In genomic region chr2:18609868-18610185, GRCm38 (mm10) we compare ENCODE assay signal across 8 mouse cellular contexts.
DNase-seq lines count a peak whose midpoint lies in the region; ATAC-seq and TF ChIP-seq lines count a peak whose summit lies in the region.

No protein-coding gene starts in this region.

- WGBS in heart, adult 2 months, result 40% methylated on average over 10 of the region's 10 CpGs
- 5% methylated on average over 10 of the region's 10 CpGs for WGBS in hindbrain, embryonic 15.5 days
- 6% methylated on average over 10 of the region's 10 CpGs for WGBS in midbrain, embryonic 14.5 days

- ATAC-seq in hindbrain, embryonic 15.5 days (ENCODE audit: low FRiP score, low read depth), result no peak
- ATAC-seq in midbrain, embryonic 14.5 days (ENCODE audit: low FRiP score, low TSS enrichment), result no peak

- DNase-seq in heart, adult 2 months, result no peak
- DNase-seq in heart, adult 8-10 months (ENCODE audit: low spot score), result no peak
- DNase-seq in ES-CJ7 (ENCODE audit: low read depth, low spot score), result peak; percentile 19
- no peak for DNase-seq in midbrain, embryonic 14.5 days
- no peak for DNase-seq in ovary, adult 18-20 months (ENCODE audit: low spot score)
- no peak for DNase-seq in urinary bladder, postnatal 4 days (ENCODE audit: low spot score in 2 of 2)
- DNase-seq in layer of hippocampus, postnatal 25 days (ENCODE audit: extremely low spot score in 1 of 2, low spot score in 1 of 2), result no peak

- H3K36me3 ChIP-seq in heart, adult 2 months (ENCODE audit: control insufficient read depth, insufficient read depth, low read length), result no peaks in the 10 kb centered on the region
- H3K36me3 ChIP-seq in hindbrain, embryonic 15.5 days, result no peaks in the 10 kb centered on the region
- no peaks in the 10 kb centered on the region for H3K36me3 ChIP-seq in midbrain, embryonic 14.5 days (ENCODE audit: control insufficient read depth, insufficient read depth, low read length)

- H3K9ac ChIP-seq in heart, adult 2 months (ENCODE audit: low read depth, low read length), result peak overlapping the region; percentile 78; the same call in 1 of the 2 replicates
- no peak overlapping the region for H3K9ac ChIP-seq in hindbrain, embryonic 15.5 days
- no peak overlapping the region for H3K9ac ChIP-seq in midbrain, embryonic 14.5 days (replicated peaks; ENCODE audit: low read length)

- TF ChIP-seq POLR2A in heart, adult 2 months (IDR thresholded peaks at IDR 0.05; ENCODE audit: insufficient read depth, low read depth, low read length), result no peak

- H3K4me2 ChIP-seq in hindbrain, embryonic 15.5 days, result peak overlapping the region; percentile 61
- peak overlapping the region; percentile 83 for H3K4me2 ChIP-seq in midbrain, embryonic 14.5 days (ENCODE audit: low read length)

- H3K4me3 ChIP-seq in heart, adult 2 months, result peak overlapping the region; percentile 65
- H3K4me3 ChIP-seq in hindbrain, embryonic 15.5 days, result peak overlapping the region; percentile 43
- H3K4me3 ChIP-seq in midbrain, embryonic 14.5 days (replicated peaks; ENCODE audit: low read depth, low read length), result peak overlapping the region; percentile 39; the same call in 1 of the 2 replicates

- H3K79me2 ChIP-seq in heart, adult 2 months (replicated peaks; ENCODE audit: control insufficient read depth, insufficient read depth, low read length), result no peaks in the 10 kb centered on the region

- intact Hi-C loops in heart, adult 2 months (cut with DNase I), result loop anchor here (5.0 kb wide), 1 partner anchor 62 kb away; the partner anchor contains the start of gene Commd3

- no peak for TF ChIP-seq EP300 in heart, adult 2 months (IDR thresholded peaks at IDR 0.05; ENCODE audit: insufficient read depth, low read depth, low read length)

- no peak overlapping the region for H3K27ac ChIP-seq in heart, adult 2 months
- no peak overlapping the region for H3K27ac ChIP-seq in hindbrain, embryonic 15.5 days (replicated peaks)
- H3K27ac ChIP-seq in midbrain, embryonic 14.5 days (replicated peaks; ENCODE audit: low read depth, low read length), result no peak overlapping the region

- TF ChIP-seq CTCF in heart, adult 2 months (IDR thresholded peaks at IDR 0.05), result no peak

- no peaks in the 10 kb centered on the region; the same call in 1 of the 2 replicates for H3K4me1 ChIP-seq in heart, adult 2 months (ENCODE audit: control insufficient read depth, insufficient read depth, low read length)
- peaks cover 26% of the 10 kb centered on the region for H3K4me1 ChIP-seq in hindbrain, embryonic 15.5 days (replicated peaks)
- H3K4me1 ChIP-seq in midbrain, embryonic 14.5 days (ENCODE audit: control insufficient read depth, insufficient read depth, low read length), result peaks cover 13% of the 10 kb centered on the region; the same call in 1 of the 2 replicates

- no peaks in the 10 kb centered on the region for H3K9me3 ChIP-seq in hindbrain, embryonic 15.5 days
- H3K9me3 ChIP-seq in midbrain, embryonic 14.5 days (ENCODE audit: control insufficient read depth, low read length), result no peaks in the 10 kb centered on the region

- peaks cover 1% of the 10 kb centered on the region; the same call in 1 of the 2 replicates for H3K27me3 ChIP-seq in heart, adult 2 months (ENCODE audit: control insufficient read depth, insufficient read depth, low read length)
- peaks cover 35% of the 10 kb centered on the region for H3K27me3 ChIP-seq in hindbrain, embryonic 15.5 days
- H3K27me3 ChIP-seq in midbrain, embryonic 14.5 days (ENCODE audit: control insufficient read depth, insufficient read depth, low read length), result peaks cover 41% of the 10 kb centered on the region
